16 mouse cellular contexts compared by ENCODE assay signal in genomic region chr4:54338556-54338955, GRCm38 (mm10).
DNase-seq lines count a peak whose midpoint lies in the region; ATAC-seq and TF ChIP-seq lines count a peak whose summit lies in the region.
"Had no signal": no experiment of that assay in that cellular context is flagged by ENCODE, and none has a peak within 500 bp of the region (broad histone marks: within the 10 kb centered on the region; RNA-seq: fewer than 3 reads in every experiment).

No protein-coding gene starts in this region.

- H3K36me3 ChIP-seq in kidney, adult 2 months (ENCODE audit: control insufficient read depth, insufficient read depth, low read length): no peaks in the 10 kb centered on the region
- no peaks in the 10 kb centered on the region for H3K36me3 ChIP-seq in kidney, embryonic 14.5 days (ENCODE audit: control insufficient read depth, insufficient read depth, low read length)
- H3K36me3 ChIP-seq: forebrain, embryonic 10.5 days; G1E; heart, embryonic 10.5 days; hindbrain, embryonic 12.5 days; limb, embryonic 13.5 days had no signal

- TF ChIP-seq POLR2A in kidney, adult 2 months (IDR thresholded peaks at IDR 0.05; ENCODE audit: low read depth, low read length): no peak

- ATAC-seq in kidney, embryonic 14.5 days (ENCODE audit: low FRiP score, low TSS enrichment): no peak

- no peak overlapping the region for H3K9ac ChIP-seq in kidney, embryonic 14.5 days (ENCODE audit: low read depth, low read length)
- H3K9ac ChIP-seq: hindbrain, embryonic 12.5 days; limb, embryonic 13.5 days had no signal

- H3K9me3 ChIP-seq in kidney, embryonic 14.5 days (ENCODE audit: control insufficient read depth, low read length): no peaks in the 10 kb centered on the region
- H3K9me3 ChIP-seq: forebrain, embryonic 10.5 days; heart, embryonic 10.5 days; hindbrain, embryonic 12.5 days; limb, embryonic 13.5 days had no signal

- no peak overlapping the region for H3K4me2 ChIP-seq in kidney, embryonic 14.5 days (replicated peaks; ENCODE audit: low read depth, low read length)
- H3K4me2 ChIP-seq: hindbrain, embryonic 12.5 days; limb, embryonic 13.5 days had no signal

- no peaks in the 10 kb centered on the region for H3K4me1 ChIP-seq in kidney, adult 2 months (ENCODE audit: control insufficient read depth, insufficient read depth, low read length)
- no peaks in the 10 kb centered on the region for H3K4me1 ChIP-seq in kidney, embryonic 14.5 days (ENCODE audit: control insufficient read depth, insufficient read depth, low read length)

- 21% methylated on average over 1 of the region's 1 CpGs for WGBS in kidney, adult 2 months
- WGBS in kidney, embryonic 14.5 days: 44% methylated on average over 1 of the region's 1 CpGs

- H3K4me3 ChIP-seq in kidney, adult 2 months (ENCODE audit: insufficient read depth, low read depth, low read length): no peak overlapping the region
- no peak overlapping the region for H3K4me3 ChIP-seq in kidney, embryonic 14.5 days (ENCODE audit: low read length)
- H3K4me3 ChIP-seq: forebrain, embryonic 10.5 days; heart, embryonic 10.5 days; hindbrain, embryonic 12.5 days; limb, embryonic 13.5 days; myocyte had no signal

- no peak overlapping the region for H3K27ac ChIP-seq in kidney, adult 2 months (ENCODE audit: insufficient read depth, low read depth, low read length)
- no peak overlapping the region for H3K27ac ChIP-seq in kidney, embryonic 14.5 days (ENCODE audit: low read depth, low read length)
- H3K27ac ChIP-seq: forebrain, embryonic 10.5 days; heart, embryonic 10.5 days; hindbrain, embryonic 12.5 days; limb, embryonic 13.5 days had no signal

- no peak for TF ChIP-seq CTCF in kidney, adult 2 months (conservative IDR thresholded peaks at IDR 0.05; ENCODE audit: insufficient read depth, insufficient read length, low read depth, low read length)

- DNase-seq in cerebellum, adult 8-10 months: peak; percentile 10
- DNase-seq in cerebellum, adult 11-12 months: no peak
- DNase-seq in kidney, adult 2 months: peak; percentile 30
- DNase-seq in lung, postnatal 10 days: peak; percentile 49
- no peak for DNase-seq in lung, postnatal 25 days (ENCODE audit: low spot score)
- DNase-seq in testis, postnatal 10 days (ENCODE audit: low spot score): peak; percentile 81
- DNase-seq in lung, postnatal 36 days: no peak
- DNase-seq: lung, adult 2 months; thymus, postnatal 4 days had no signal

- H3K27me3 ChIP-seq in kidney, adult 2 months (replicated peaks; ENCODE audit: control insufficient read depth, insufficient read depth, low read length): no peaks in the 10 kb centered on the region
- no peaks in the 10 kb centered on the region for H3K27me3 ChIP-seq in kidney, embryonic 14.5 days (ENCODE audit: control insufficient read depth, insufficient read depth, low read length)
- H3K27me3 ChIP-seq: hindbrain, embryonic 12.5 days; limb, embryonic 13.5 days had no signal

Comparison
In these comparisons a context has a peak if more than half of its experiments do, and no peak if none do; other contexts are left out.
1. DNase-seq: peak in cerebellum, adult 8-10 months (single experiment), kidney, adult 2 months (single experiment), lung, postnatal 10 days (single experiment) and testis, postnatal 10 days (single experiment); none in cerebellum, adult 11-12 months (single experiment), lung, postnatal 25 days (single experiment) and lung, postnatal 36 days (single experiment).